Mouse (Mus musculus) myocyte (in vitro differentiated cells): ENCODE results near the gene Larp4b. TPM values are rescaled to one million over a fixed set of nuclear protein-coding genes. Genes with fewer than 3 reads are reported as not detected.
"Not testable (repeated sequence)": the region's sequence is repeated elsewhere in the genome, so short reads cannot be mapped to it uniquely, and the experiment has no call there.

Experiments used
- H3K27me3 ChIP-seq: one replicate; pipeline ENCODE4 v1.6.1; 2011; ENCODE audit not compliant: control insufficient read depth, insufficient read depth, insufficient read length
- H3K36me3 ChIP-seq: one replicate; pipeline ENCODE4 v1.6.1; 2011; ENCODE audit not compliant: control insufficient read depth, insufficient read depth
- H3K4me2 ChIP-seq: one replicate; pipeline ENCODE4 v1.6.1; 2011; ENCODE audit warnings: low read depth, control low read depth
- H3K4me3 ChIP-seq: one replicate; pipeline ENCODE4 v1.5.1; 2011; ENCODE audit warnings: mild to moderate bottlenecking, control low read depth, moderate library complexity
- H3K79me2 ChIP-seq: one replicate; pipeline ENCODE4 v1.6.1; 2011; ENCODE audit not compliant: control insufficient read depth, insufficient read depth
- H3ac ChIP-seq: one replicate; pipeline ENCODE4 v1.6.1; 2011; ENCODE audit not compliant: control insufficient read depth, insufficient read length
- CEBPB ChIP-seq: IDR thresholded peaks from 2 replicates; pipeline ENCODE4 v1.6.1; 2011; ENCODE audit warnings: mild to moderate bottlenecking, moderate library complexity; ENCODE audit not compliant: poor library complexity, insufficient read depth, severe bottlenecking
- E2F4 ChIP-seq: IDR thresholded peaks from one replicate; pipeline ENCODE4 v1.6.1; 2011; ENCODE audit warnings: mild to moderate bottlenecking, control low read depth, moderate library complexity; ENCODE audit not compliant: insufficient read depth
- MAX ChIP-seq: IDR thresholded peaks from one replicate; pipeline ENCODE4 v1.6.1; 2011; ENCODE audit warnings: low read depth, mild to moderate bottlenecking, control low read depth
- MYOD1 ChIP-seq, 3 experiments: IDR thresholded peaks; one replicate each; pipeline ENCODE4 v1.6.1; 2011; ENCODE audit warnings: control low read depth in 2 of 3, low read depth in 2 of 3, mild to moderate bottlenecking in 2 of 3, moderate library complexity in 1 of 3; ENCODE audit not compliant: insufficient read length in 2 of 3, control insufficient read depth in 1 of 3
- MYOG ChIP-seq, 3 experiments: IDR thresholded peaks; one replicate each; pipeline ENCODE4 v1.6.1; 2011; ENCODE audit warnings: control low read depth in 2 of 3, low read depth in 2 of 3, mild to moderate bottlenecking in 2 of 3; ENCODE audit not compliant: insufficient read length in 2 of 3, control insufficient read depth in 1 of 3, insufficient read depth in 1 of 3
- POLR2A ChIP-seq: IDR thresholded peaks from one replicate; pipeline ENCODE4 v1.6.1; 2011; ENCODE audit warnings: low read depth, mild to moderate bottlenecking, control low read depth, moderate library complexity; ENCODE audit not compliant: insufficient read length
- POLR2AphosphoS2 ChIP-seq: IDR thresholded peaks from one replicate; pipeline ENCODE4 v1.6.1; 2011; ENCODE audit warnings: low read depth, control low read depth; ENCODE audit not compliant: insufficient read length
- REST ChIP-seq: IDR thresholded peaks from one replicate; pipeline ENCODE4 v1.6.1; 2011; ENCODE audit warnings: mild to moderate bottlenecking, control low read depth, moderate library complexity; ENCODE audit not compliant: insufficient read depth, insufficient read length
- SRF ChIP-seq: IDR thresholded peaks from one replicate; pipeline ENCODE4 v1.6.1; 2011; ENCODE audit warnings: low read depth; ENCODE audit not compliant: control insufficient read depth, insufficient read length
- TCF12 ChIP-seq: IDR thresholded peaks from one replicate; pipeline ENCODE4 v1.6.1; 2011; ENCODE audit warnings: mild to moderate bottlenecking, control low read depth; ENCODE audit not compliant: poor library complexity, insufficient read depth, severe bottlenecking
- USF1 ChIP-seq: IDR thresholded peaks from one replicate; pipeline ENCODE4 v1.6.1; 2011; ENCODE audit warnings: low read depth, mild to moderate bottlenecking, control low read depth, moderate library complexity
- polyA plus RNA-seq: library from polyadenylated mRNA; unstranded; fragments of >200 nt; fragmentation: generic; extraction: Trizol; gene quantifications from one replicate; pipeline ENCODE4 v1.2.1, GENCODE M21; 2012; ENCODE audit warnings: missing spikeins

Larp4b gene
- polyA plus RNA-seq, result 20.3 TPM

DNA sequence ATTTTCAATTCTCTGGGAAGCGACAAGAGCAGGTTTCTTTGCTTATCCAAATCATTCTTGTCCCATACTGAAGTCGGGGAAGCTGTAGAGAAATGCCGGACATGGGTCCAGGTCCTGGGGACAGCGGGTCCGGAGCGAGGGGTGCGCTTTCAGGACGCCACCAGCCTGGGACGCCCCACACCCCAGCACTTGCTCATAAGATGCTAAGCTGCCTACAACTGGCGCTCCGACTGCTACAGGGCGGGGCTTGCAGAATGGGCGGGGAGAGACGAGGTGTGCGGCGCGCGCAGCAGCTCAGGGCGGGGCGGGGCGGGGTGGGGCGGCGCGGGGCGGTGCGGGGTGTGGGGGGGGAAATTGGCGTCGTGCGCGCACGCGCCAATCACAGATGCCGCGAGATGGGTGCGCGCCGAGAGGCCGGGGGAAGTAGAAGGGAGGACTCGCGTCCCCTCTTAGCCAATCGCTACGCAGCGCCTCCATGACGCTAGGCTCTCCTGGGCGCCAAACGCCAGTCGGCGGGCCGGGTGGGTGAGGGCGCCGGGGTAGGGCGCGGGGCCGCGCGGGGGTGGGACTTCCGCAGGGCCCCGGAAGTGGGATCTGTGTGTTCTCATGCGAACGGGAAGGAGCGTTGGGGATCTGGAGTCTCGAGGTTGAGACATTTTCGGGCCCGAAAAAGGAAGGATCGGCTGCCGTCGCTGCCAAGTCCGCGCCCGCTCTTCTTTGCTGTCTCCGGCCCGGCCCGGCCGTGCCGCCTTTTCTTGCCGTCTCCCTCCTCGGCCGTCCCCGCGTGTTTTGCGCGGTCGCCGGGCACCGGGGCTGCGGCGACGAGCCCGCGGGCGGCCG is at the start of gene Larp4b:
TSS of gene Larp4b (plus strand) at position 566 of the 840 bp plus-strand sequence.
- H3K79me2 ChIP-seq, result peaks cover 45% of the 10 kb centered on the region
- H3K4me3 ChIP-seq, result peak within 1 kb of the TSS; percentile 33
- H3ac ChIP-seq, result peak within 1 kb of the TSS; percentile 59
- no peaks in the 10 kb centered on the region for H3K27me3 ChIP-seq
- H3K4me2 ChIP-seq, result peak within 1 kb of the TSS; percentile 85
- H3K36me3 ChIP-seq, result no peaks in the 10 kb centered on the region
- TF ChIP-seq MYOG (IDR thresholded peaks at IDR 0.05; ENCODE audit: control insufficient read depth in 1 of 3, insufficient read depth in 1 of 3, insufficient read length in 2 of 3, low read depth in 2 of 3) (peak in 1 of 3 experiments; percentile 6), POLR2A (peak; percentile 91), TCF12 (no peak), CEBPB (no peak), MYOD1 (IDR thresholded peaks at IDR 0.05; ENCODE audit: control insufficient read depth in 1 of 3, insufficient read length in 2 of 3, low read depth in 2 of 3) (peak in 1 of 3 experiments; percentile 29), E2F4 (peak; percentile 41), REST (no peak), MAX (no peak), USF1 (no peak), POLR2AphosphoS2 (peak; percentile 91), SRF (no peak)

DNA sequence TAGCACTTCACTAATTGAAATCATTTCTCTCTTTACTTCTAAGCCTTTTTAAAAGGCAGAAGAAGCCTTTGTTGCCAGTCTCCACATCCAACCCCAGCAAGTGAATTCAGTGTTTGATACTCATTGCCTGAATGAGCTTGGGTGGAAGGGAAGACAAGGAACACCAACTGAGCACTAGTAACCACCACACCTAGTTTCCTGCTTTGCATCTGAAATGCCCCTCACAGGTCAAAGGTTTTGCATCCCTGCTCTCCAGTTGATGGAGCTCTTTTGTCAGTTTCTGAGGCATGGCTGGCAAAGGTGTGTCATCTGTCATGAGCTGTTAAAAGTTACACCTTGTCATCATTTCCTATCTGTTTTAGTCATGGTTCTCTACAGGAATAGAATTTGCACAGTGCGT is 49.0 kb upstream of the Larp4b start:
- Histone ChIP-seq H3K79me2 (no peaks in the 10 kb centered on the region), H3ac (no peak overlapping the region), H3K27me3 (no peaks in the 10 kb centered on the region), H3K4me2 (no peak overlapping the region), H3K36me3 (no peaks in the 10 kb centered on the region), H3K4me3 (no peak overlapping the region)
- TF ChIP-seq CEBPB (no peak), MYOD1 (IDR thresholded peaks at IDR 0.05; ENCODE audit: control insufficient read depth in 1 of 3, insufficient read length in 2 of 3, low read depth in 2 of 3) (no peak), SRF (no peak)

DNA sequence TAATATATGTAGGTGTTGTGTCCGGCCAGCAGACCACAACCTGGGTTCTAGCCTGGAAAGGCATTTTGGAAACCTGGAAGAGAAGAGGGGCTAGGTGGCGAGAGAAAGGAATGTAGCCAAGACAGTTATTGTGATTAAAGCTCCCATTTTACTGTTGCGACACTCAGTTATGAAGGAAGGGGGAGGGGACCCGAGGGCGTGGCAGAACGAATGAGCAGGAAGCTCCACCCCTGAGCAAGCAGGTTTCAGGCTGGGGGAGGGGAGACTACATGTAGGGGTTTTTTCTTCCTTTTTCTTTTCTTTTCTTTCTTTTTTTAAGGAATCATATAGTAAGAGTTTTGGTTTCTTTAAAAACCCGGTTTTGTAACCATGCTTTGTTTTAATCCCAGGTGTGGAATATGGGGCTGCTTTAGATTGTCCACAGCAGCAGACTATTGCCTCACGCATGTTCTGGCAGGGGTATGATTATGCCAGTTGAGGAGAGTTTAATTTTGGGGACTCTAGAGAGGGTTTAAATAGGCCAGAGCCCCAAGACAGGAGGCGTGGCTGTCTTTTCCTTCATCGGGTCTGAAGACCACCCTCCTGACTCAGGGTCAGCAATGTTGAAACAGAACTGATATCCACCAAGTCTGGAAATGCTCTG is 41.5 kb upstream of the Larp4b start:
- H3K4me3 ChIP-seq, H3K79me2 ChIP-seq, H3K27me3 ChIP-seq, H3ac ChIP-seq, H3K36me3 ChIP-seq: not testable (repeated sequence)
- peak overlapping the region; percentile 6 for H3K4me2 ChIP-seq

DNA sequence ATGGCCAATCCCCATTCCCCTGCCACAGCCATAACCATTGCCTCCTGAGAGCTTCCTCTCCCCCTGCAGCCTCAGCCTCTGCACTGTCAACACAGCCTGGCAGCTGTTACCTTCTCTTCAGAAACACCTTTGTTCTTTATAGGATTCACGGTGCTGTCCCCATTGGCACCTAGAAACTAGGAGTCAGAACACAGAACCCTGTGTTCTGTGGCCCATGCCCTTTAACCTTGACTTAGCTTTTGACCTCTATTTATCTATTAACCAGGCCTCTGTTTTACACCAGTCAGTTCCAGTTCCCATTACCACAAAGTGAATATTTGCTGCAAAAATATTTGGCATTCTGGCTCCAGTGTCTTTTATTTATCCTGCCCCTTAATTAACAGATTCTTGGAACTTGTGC is 36.4 kb upstream of the Larp4b start:
- Histone ChIP-seq H3K27me3 (no peaks in the 10 kb centered on the region), H3K4me2 (no peak overlapping the region), H3K79me2 (no peaks in the 10 kb centered on the region), H3K36me3 (no peaks in the 10 kb centered on the region), H3K4me3 (no peak overlapping the region), H3ac (no peak overlapping the region)
- TF ChIP-seq USF1, result no peak

DNA sequence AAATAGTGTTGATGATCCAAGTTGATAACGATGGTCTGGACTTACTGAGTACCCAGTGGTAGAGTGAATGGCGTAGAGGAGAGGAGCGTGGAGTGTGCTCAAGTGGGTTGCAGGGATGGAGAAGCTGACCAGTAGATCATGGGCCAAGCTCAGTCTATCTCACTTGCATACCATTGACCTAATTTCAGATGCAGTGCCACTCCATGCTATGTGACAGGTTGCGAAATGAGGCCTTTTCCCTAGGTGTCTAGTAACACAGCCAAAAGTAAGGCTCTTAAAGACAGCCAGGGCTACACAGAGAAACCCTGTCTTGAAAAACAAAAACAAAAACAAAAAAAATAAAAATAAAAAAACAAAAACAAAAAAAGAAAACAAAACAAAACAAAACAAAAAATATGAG is 35.0 kb upstream of the Larp4b start:
- no peak overlapping the region for H3K4me2 ChIP-seq
- no peak for TF ChIP-seq E2F4
- TF ChIP-seq REST, result no peak
- TF ChIP-seq CEBPB, result no peak
- TF ChIP-seq MAX, result no peak

DNA sequence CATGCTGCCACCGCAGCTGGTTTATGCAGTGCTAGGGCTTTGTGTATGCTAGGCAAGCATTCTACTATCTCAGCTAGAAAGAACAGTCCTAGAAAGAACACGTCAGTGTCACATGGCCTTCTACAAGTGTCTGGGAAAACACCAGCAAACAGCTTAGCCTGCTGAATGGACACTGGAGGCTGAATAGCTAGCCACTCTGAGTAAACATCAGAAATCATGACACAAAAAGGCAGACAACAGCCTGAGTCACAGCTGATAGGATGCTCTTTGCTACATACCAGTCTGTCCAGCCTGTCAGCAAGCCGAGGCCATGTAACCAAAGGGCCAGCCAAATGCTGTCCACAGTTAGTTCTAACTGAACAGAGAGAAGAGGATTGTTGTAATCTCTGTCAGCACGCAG is 32.3 kb upstream of the Larp4b start:
- Histone ChIP-seq H3K4me2 (no peak overlapping the region), H3K79me2 (no peaks in the 10 kb centered on the region), H3K27me3 (no peaks in the 10 kb centered on the region), H3K4me3 (no peak overlapping the region), H3ac (no peak overlapping the region), H3K36me3 (no peaks in the 10 kb centered on the region)
- TF ChIP-seq USF1 (peak; percentile 25), CEBPB (no peak)

More for the DNA sequence above, 35.0 kb upstream of the Larp4b start:
- Histone ChIP-seq H3K27me3 (no peaks in the 10 kb centered on the region), H3K79me2 (no peaks in the 10 kb centered on the region), H3ac (no peak overlapping the region), H3K4me3 (no peak overlapping the region), H3K36me3 (no peaks in the 10 kb centered on the region)
